Mouse (Mus musculus) heart, embryonic 16.5 days (tissue): ENCODE measurements at regions not wholly inside any gene's neighbourhood (a gene's known extent, or its start where the extent isn't known, plus 50 kb on each side); places are given as distances from the start of the nearest gene placed in this dataset.
"Not testable (repeated sequence)": the region's sequence is repeated elsewhere in the genome, so short reads cannot be mapped to it uniquely, and the experiment has no call there.

Source experiments
- ATAC-seq: fragments of 200-750 bp; cut with Nextera tagmentation; replicated peaks from 2 replicates; pipeline ENCODE4 v1.8.0; 2017; ENCODE audit warnings: moderate number of reproducible peaks; ENCODE audit not compliant: insufficient read depth, low FRiP score; ENCODE audit errors: extremely low read depth
- H3K27ac ChIP-seq: fragments of 300-500 bp; sonication (generic); 2 replicates; pipeline ENCODE4 v1.5.1; 2014; ENCODE audit warnings: mild to moderate bottlenecking, low read length, control low read depth, moderate library complexity
- H3K27me3 ChIP-seq: fragments of 300-500 bp; sonication (generic); 2 replicates; pipeline ENCODE4 v1.6.1; 2014; ENCODE audit warnings: low read length, mixed read lengths; ENCODE audit not compliant: control insufficient read depth, insufficient read depth
- H3K36me3 ChIP-seq: fragments of 300-500 bp; sonication (generic); 2 replicates; pipeline ENCODE4 v1.6.1; 2014; ENCODE audit not compliant: control insufficient read depth, insufficient read depth
- H3K4me1 ChIP-seq: fragments of 300-500 bp; sonication (generic); 2 replicates; pipeline ENCODE4 v1.6.1; 2014; ENCODE audit warnings: low read length, mixed read lengths; ENCODE audit not compliant: control insufficient read depth, insufficient read depth
- H3K4me2 ChIP-seq: fragments of 300-500 bp; sonication (generic); 2 replicates; pipeline ENCODE4 v1.6.1; 2014; ENCODE audit warnings: low read depth, mild to moderate bottlenecking, control low read depth, low read length
- H3K4me3 ChIP-seq: fragments of 300-500 bp; sonication (generic); 2 replicates; pipeline ENCODE4 v1.5.1; 2014; ENCODE audit warnings: mild to moderate bottlenecking, control low read depth, low read length
- H3K9ac ChIP-seq: fragments of 300-500 bp; sonication (generic); 2 replicates; pipeline ENCODE4 v1.6.1; 2014; ENCODE audit warnings: low read length, control low read depth
- H3K9me3 ChIP-seq: fragments of 300-500 bp; sonication (generic); replicated peaks from 2 replicates; pipeline ENCODE4 v1.6.1; 2016; ENCODE audit warnings: low read length; ENCODE audit not compliant: control insufficient read depth
- WGBS: fragments of 180-500 bp; shearing (Covaris S2); extraction: QIAGEN DNeasy Blood & Tissue Kit; methylation state at CpG from one replicate; pipeline ENCODE4 v1.1.7; 2014; 5-methylcytosine and 5-hydroxymethylcytosine counted together

GRCm38 (mm10) chr11:41598431-41598830, 402.2 kb downstream of the Gabrg2 start:
- H3K4me2 ChIP-seq = no peak overlapping the region
- H3K36me3 ChIP-seq = no peaks in the 10 kb centered on the region
- H3K4me3 ChIP-seq = no peak overlapping the region
- H3K9ac ChIP-seq = no peak overlapping the region
- no peak for ATAC-seq
- H3K4me1 ChIP-seq = no peaks in the 10 kb centered on the region; the same call in 1 of the 2 replicates
- 43% methylated on average over 6 of the region's 6 CpGs for WGBS
- no peak overlapping the region for H3K27ac ChIP-seq
- no peaks in the 10 kb centered on the region for H3K27me3 ChIP-seq
- no peaks in the 10 kb centered on the region for H3K9me3 ChIP-seq

- not testable (repeated sequence) for H3K9me3 ChIP-seq
Observed at GRCm38 (mm10) chr11:41591426-41591825, 409.2 kb downstream of the Gabrg2 start.

More at GRCm38 (mm10) chr11:41591426-41591825, 409.2 kb downstream of the Gabrg2 start:
- H3K27me3 ChIP-seq, H3K4me2 ChIP-seq, H3K36me3 ChIP-seq, H3K4me1 ChIP-seq, ATAC-seq, H3K27ac ChIP-seq, H3K9ac ChIP-seq, H3K4me3 ChIP-seq: not testable (repeated sequence)
- 62% methylated on average over 4 of the region's 4 CpGs for WGBS
